Mouse (Mus musculus): ENCODE measurements around the gene Hbb-bh1. TPM values are rescaled to one million over a fixed set of nuclear protein-coding genes. Genes with fewer than 3 reads are reported as not detected.

Hbb-bh1 gene
- polyA plus RNA-seq (2015; fragmentation: Nextera tagmentation; extraction: Ambion mirVana), result 0.95 and 1.4 TPM in 2 replicates

DNA sequence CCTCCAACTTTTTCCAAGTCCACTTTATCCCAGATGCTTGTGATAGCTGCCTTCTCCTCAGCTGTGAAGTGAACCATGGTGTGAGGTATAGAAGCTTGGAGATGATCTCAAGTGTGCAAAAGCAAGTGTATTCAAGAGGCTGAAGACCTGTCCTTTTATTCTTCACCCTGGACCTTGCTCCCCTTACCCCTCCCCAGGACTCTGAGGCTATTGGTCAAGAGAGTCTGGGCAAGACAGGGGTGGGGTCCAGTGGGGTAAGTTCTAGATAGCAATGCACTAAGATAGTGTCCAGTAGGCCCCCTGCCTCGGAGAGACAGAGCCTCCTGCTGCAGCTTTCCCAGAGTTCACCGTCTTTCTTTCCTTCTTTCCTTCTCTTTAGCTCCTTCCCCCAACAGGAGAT is at the start of gene Hbb-bh1:
Hbb-bh1 (minus strand) TSS at position 131 of the 400 bp plus-strand sequence.
- Histone ChIP-seq H3K4me1 (ENCODE audit: control insufficient read depth, insufficient read depth, low read length) (no peaks in the 10 kb centered on the region), H3K4me3 (replicated peaks; ENCODE audit: low read length) (no peak within 1 kb of the TSS), H3K4me2 (ENCODE audit: low read depth, low read length) (no peak within 1 kb of the TSS), H3K27ac (ENCODE audit: low read length) (no peak within 1 kb of the TSS), H3K27me3 (ENCODE audit: control insufficient read depth, insufficient read depth, low read length) (no peaks in the 10 kb centered on the region), H3K36me3 (ENCODE audit: control insufficient read depth, insufficient read depth, low read length) (no peaks in the 10 kb centered on the region), H3K9ac (ENCODE audit: low read length) (no peak within 1 kb of the TSS), H3K9me3 (replicated peaks; ENCODE audit: control insufficient read depth, low read length) (no peaks in the 10 kb centered on the region)
- ATAC-seq (ENCODE audit: insufficient read depth, low FRiP score), result no peak
- WGBS, result 69% methylated on average over 2 of the region's 2 CpGs

DNA sequence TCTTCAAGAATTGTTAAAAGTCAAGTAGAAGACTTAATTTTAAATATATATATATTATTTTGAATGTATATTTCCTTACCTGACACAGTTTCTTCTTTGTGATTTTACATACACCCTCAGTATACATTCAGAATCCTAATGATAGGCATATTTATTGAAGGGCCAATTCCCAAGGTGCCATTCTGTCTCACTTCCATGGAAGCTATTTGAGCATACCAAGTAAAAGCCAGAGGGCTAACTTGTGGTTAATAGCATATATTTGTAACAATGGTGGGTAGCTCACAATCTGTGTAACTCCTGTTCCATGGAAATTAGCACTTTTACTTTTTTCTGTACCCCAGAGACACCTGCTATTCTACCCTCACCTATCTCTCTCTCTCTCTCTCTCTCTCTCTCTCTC is 43.2 kb upstream of the Hbb-bh1 start, which contains the start of gene Olfr66:
Olfr66 (minus strand) TSS at position 101 of the 400 bp plus-strand sequence.
- Histone ChIP-seq H3K4me1 (ENCODE audit: control insufficient read depth, insufficient read depth, low read length) (no peaks in the 10 kb centered on the region), H3K27me3 (ENCODE audit: control insufficient read depth, insufficient read depth, low read length) (no peaks in the 10 kb centered on the region), H3K9ac (ENCODE audit: low read length) (no peak within 1 kb of the TSS), H3K27ac (ENCODE audit: low read length) (no peak within 1 kb of the TSS), H3K9me3 (replicated peaks; ENCODE audit: control insufficient read depth, low read length) (no peaks in the 10 kb centered on the region), H3K4me3 (replicated peaks; ENCODE audit: low read length) (no peak within 1 kb of the TSS), H3K36me3 (ENCODE audit: control insufficient read depth, insufficient read depth, low read length) (no peaks in the 10 kb centered on the region), H3K4me2 (ENCODE audit: low read depth, low read length) (no peak within 1 kb of the TSS)
- ATAC-seq (ENCODE audit: insufficient read depth, low FRiP score), result no peak

DNA sequence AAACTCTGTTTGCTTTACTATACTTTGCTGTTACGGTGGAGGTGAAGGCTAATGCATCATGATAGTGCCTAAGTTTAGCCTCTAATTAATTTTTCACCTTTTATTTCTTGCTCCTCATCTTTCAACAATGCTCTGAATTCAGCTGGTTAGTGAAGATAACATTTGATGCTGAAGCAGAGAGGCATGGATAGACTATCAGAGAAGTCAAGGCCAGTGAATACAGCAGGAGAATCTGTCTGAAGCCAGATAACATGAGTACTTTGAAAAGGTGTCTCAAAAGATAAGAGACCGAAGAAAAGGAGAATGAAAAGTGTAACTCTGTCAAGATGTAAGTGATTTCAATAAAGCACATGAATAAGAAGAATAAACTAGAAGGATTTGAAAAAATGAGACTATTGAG is 34.1 kb upstream of the Hbb-bh1 start:
- Histone ChIP-seq H3K36me3 (ENCODE audit: control insufficient read depth, insufficient read depth, low read length) (no peaks in the 10 kb centered on the region), H3K4me1 (ENCODE audit: control insufficient read depth, insufficient read depth, low read length) (no peaks in the 10 kb centered on the region), H3K27ac (ENCODE audit: low read length) (no peak overlapping the region), H3K9ac (ENCODE audit: low read length) (no peak overlapping the region), H3K4me3 (replicated peaks; ENCODE audit: low read length) (no peak overlapping the region), H3K27me3 (ENCODE audit: control insufficient read depth, insufficient read depth, low read length) (no peaks in the 10 kb centered on the region), H3K9me3 (replicated peaks; ENCODE audit: control insufficient read depth, low read length) (no peaks in the 10 kb centered on the region), H3K4me2 (ENCODE audit: low read depth, low read length) (no peak overlapping the region)
- WGBS, result 69% methylated on average over 2 of the region's 2 CpGs
- no peak for ATAC-seq (ENCODE audit: insufficient read depth, low FRiP score)

DNA sequence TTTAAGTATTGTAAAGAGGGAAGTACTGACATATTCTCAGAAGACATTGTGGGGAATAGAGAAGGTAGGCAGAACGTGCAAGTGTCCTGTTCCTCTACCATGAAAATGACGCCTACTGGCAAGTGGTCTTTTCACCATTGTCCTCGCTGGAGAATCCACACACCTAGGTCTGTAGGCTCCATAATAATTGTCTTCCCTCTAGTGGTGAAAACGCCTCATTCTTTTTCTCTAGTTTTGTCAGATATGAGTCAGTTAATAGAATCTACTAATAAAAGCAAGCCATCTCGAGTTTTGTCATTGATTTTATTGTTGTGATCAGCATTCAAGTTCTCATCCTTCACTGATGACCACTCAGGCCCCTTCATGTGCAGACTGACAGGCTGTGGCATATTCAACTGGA is 31.5 kb upstream of the Hbb-bh1 start:
- H3K27ac ChIP-seq (ENCODE audit: low read length), result no peak overlapping the region
- H3K27me3 ChIP-seq (ENCODE audit: control insufficient read depth, insufficient read depth, low read length), result no peaks in the 10 kb centered on the region
- no peak for ATAC-seq (ENCODE audit: insufficient read depth, low FRiP score)
- H3K4me1 ChIP-seq (ENCODE audit: control insufficient read depth, insufficient read depth, low read length), result no peaks in the 10 kb centered on the region
- no peaks in the 10 kb centered on the region for H3K9me3 ChIP-seq (replicated peaks; ENCODE audit: control insufficient read depth, low read length)
- WGBS, result 45% methylated on average over 5 of the region's 5 CpGs
- no peaks in the 10 kb centered on the region for H3K36me3 ChIP-seq (ENCODE audit: control insufficient read depth, insufficient read depth, low read length)
- H3K4me2 ChIP-seq (ENCODE audit: low read depth, low read length), result no peak overlapping the region
- no peak overlapping the region for H3K4me3 ChIP-seq (replicated peaks; ENCODE audit: low read length)
- H3K9ac ChIP-seq (ENCODE audit: low read length), result no peak overlapping the region

DNA sequence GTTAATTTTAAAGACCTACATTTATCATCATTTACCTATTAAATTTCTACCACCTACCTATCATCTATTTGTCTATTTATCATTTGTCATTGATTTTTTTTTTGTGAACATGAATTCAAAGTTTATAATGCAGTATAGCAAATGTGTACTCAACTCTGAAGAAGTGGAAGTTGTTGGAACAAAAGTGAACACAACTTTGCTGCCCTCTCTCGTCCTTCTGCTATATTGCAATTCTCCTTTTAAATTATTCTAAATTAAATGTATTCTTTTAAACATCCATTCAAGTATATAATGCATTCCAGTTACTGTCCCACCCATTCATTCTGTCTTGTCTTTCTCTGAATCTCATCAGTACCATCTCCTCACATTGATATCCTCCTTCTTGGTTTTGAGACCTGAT is 30.1 kb upstream of the Hbb-bh1 start:
- no peaks in the 10 kb centered on the region for H3K4me1 ChIP-seq (ENCODE audit: control insufficient read depth, insufficient read depth, low read length)
- H3K9ac ChIP-seq (ENCODE audit: low read length), result no peak overlapping the region
- H3K36me3 ChIP-seq (ENCODE audit: control insufficient read depth, insufficient read depth, low read length), result no peaks in the 10 kb centered on the region
- WGBS, result 2% methylated on average over 1 of the region's 1 CpGs
- no peak for ATAC-seq (ENCODE audit: insufficient read depth, low FRiP score)
- H3K4me2 ChIP-seq (ENCODE audit: low read depth, low read length), result no peak overlapping the region
- H3K27ac ChIP-seq (ENCODE audit: low read length), result no peak overlapping the region
- H3K4me3 ChIP-seq (replicated peaks; ENCODE audit: low read length), result no peak overlapping the region
- H3K27me3 ChIP-seq (ENCODE audit: control insufficient read depth, insufficient read depth, low read length), result no peaks in the 10 kb centered on the region
- H3K9me3 ChIP-seq (replicated peaks; ENCODE audit: control insufficient read depth, low read length), result no peaks in the 10 kb centered on the region

DNA sequence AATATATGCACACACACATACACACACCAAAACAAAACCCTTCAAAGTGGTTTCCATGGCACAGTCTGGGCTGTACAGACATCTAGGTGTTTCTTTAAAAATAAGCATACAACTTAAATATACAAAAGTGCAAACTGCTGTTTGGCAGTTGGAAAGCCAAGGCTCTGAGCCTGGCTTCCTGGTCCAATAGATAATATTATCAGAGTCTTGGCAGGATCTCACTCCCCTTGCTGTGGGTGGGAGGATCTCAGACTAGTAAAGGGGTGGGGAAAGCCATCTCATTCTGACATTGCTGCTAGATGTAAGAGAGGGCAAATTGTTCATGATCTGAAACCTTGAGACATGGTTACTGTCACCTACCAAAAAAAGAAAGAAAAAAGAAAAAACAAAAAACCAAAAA is 27.7 kb upstream of the Hbb-bh1 start:
- Histone ChIP-seq H3K36me3 (ENCODE audit: control insufficient read depth, insufficient read depth, low read length) (no peaks in the 10 kb centered on the region), H3K4me1 (ENCODE audit: control insufficient read depth, insufficient read depth, low read length) (no peaks in the 10 kb centered on the region), H3K4me3 (replicated peaks; ENCODE audit: low read length) (no peak overlapping the region), H3K27ac (ENCODE audit: low read length) (no peak overlapping the region), H3K4me2 (ENCODE audit: low read depth, low read length) (no peak overlapping the region), H3K9me3 (replicated peaks; ENCODE audit: control insufficient read depth, low read length) (no peaks in the 10 kb centered on the region), H3K9ac (ENCODE audit: low read length) (no peak overlapping the region), H3K27me3 (ENCODE audit: control insufficient read depth, insufficient read depth, low read length) (no peaks in the 10 kb centered on the region)
- ATAC-seq (ENCODE audit: insufficient read depth, low FRiP score), result 0 out of 2 replicates have a peak, but pooled peaks have one; percentile 47

DNA sequence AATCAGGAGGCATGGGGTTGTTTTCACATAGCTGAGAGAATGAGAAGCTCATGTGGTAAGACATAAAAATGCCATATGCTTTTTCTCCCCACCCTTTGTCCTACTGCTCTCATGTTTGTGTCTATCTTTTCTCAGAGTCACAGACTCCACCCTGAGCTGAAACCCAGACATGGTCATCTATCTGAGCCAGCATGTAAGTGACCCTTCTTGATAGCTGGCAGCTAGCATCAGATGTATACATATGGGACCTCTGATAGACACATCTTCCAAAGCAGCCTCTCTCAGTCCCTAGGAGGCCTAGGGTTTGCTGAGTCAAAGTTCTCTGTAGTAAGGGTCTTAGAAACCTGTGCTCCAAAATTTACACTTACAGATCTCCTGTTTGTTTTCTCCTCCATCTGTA is 22.8 kb upstream of the Hbb-bh1 start:
- no peaks in the 10 kb centered on the region for H3K4me1 ChIP-seq (ENCODE audit: control insufficient read depth, insufficient read depth, low read length)
- no peaks in the 10 kb centered on the region for H3K9me3 ChIP-seq (replicated peaks; ENCODE audit: control insufficient read depth, low read length)
- no peak overlapping the region for H3K27ac ChIP-seq (ENCODE audit: low read length)
- no peaks in the 10 kb centered on the region for H3K27me3 ChIP-seq (ENCODE audit: control insufficient read depth, insufficient read depth, low read length)
- no peak overlapping the region for H3K4me3 ChIP-seq (replicated peaks; ENCODE audit: low read length)
- H3K4me2 ChIP-seq (ENCODE audit: low read depth, low read length), result no peak overlapping the region
- peak; percentile 73 for ATAC-seq (ENCODE audit: insufficient read depth, low FRiP score)
- no peaks in the 10 kb centered on the region for H3K36me3 ChIP-seq (ENCODE audit: control insufficient read depth, insufficient read depth, low read length)
- H3K9ac ChIP-seq (ENCODE audit: low read length), result no peak overlapping the region

DNA sequence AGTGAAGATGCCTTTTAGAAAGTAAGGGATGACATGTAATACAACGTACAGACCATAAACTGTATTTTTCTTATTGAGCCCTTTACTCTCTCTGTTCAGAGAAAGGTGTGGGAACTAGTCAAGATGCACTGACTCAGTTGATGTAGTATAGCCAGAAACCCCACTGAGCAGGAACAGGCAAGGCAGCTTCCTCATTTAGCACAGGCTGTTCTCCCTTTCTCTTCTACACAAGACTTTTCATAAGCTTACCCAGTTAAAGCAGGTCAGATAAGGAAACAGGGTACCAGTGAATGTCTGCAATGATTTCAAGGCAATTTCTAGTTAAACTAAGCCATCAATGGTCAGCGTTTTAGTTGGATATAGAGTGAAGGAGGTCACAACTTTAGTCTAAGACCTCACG is 18.6 kb upstream of the Hbb-bh1 start:
- Histone ChIP-seq H3K4me1 (ENCODE audit: control insufficient read depth, insufficient read depth, low read length) (no peaks in the 10 kb centered on the region), H3K9me3 (replicated peaks; ENCODE audit: control insufficient read depth, low read length) (no peaks in the 10 kb centered on the region), H3K27me3 (ENCODE audit: control insufficient read depth, insufficient read depth, low read length) (no peaks in the 10 kb centered on the region), H3K27ac (ENCODE audit: low read length) (no peak overlapping the region), H3K36me3 (ENCODE audit: control insufficient read depth, insufficient read depth, low read length) (no peaks in the 10 kb centered on the region), H3K4me3 (replicated peaks; ENCODE audit: low read length) (no peak overlapping the region), H3K4me2 (ENCODE audit: low read depth, low read length) (no peak overlapping the region), H3K9ac (ENCODE audit: low read length) (no peak overlapping the region)
- 81% methylated on average over 3 of the region's 3 CpGs for WGBS
- ATAC-seq (ENCODE audit: insufficient read depth, low FRiP score), result no peak

DNA sequence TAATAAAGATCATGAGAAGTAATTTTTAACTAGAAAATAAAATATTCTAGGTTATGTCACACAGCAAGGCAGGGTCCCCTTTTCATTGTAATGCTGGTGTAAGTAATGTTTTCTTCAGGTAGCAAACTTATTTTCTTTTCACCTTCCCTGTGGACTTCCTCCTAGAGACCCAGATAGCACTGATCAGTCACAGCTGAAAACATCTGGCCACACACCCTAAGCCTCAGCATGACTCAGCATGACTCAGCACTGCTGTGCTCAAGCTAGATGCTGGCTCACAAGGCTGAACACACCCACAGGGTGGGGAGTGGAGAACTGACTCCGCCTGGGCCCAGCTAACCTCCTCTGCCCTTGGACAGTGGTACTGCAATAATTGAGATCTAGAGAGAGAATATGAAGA is 17.9 kb upstream of the Hbb-bh1 start:
- no peaks in the 10 kb centered on the region for H3K4me1 ChIP-seq (ENCODE audit: control insufficient read depth, insufficient read depth, low read length)
- no peaks in the 10 kb centered on the region for H3K36me3 ChIP-seq (ENCODE audit: control insufficient read depth, insufficient read depth, low read length)
- 21% methylated on average over 1 of the region's 1 CpGs for WGBS
- H3K4me3 ChIP-seq (replicated peaks; ENCODE audit: low read length), result no peak overlapping the region
- H3K27ac ChIP-seq (ENCODE audit: low read length), result no peak overlapping the region
- no peaks in the 10 kb centered on the region for H3K27me3 ChIP-seq (ENCODE audit: control insufficient read depth, insufficient read depth, low read length)
- H3K9ac ChIP-seq (ENCODE audit: low read length), result no peak overlapping the region
- peak; percentile 90 for ATAC-seq (ENCODE audit: insufficient read depth, low FRiP score)
- H3K9me3 ChIP-seq (replicated peaks; ENCODE audit: control insufficient read depth, low read length), result no peaks in the 10 kb centered on the region
- no peak overlapping the region for H3K4me2 ChIP-seq (ENCODE audit: low read depth, low read length)

DNA sequence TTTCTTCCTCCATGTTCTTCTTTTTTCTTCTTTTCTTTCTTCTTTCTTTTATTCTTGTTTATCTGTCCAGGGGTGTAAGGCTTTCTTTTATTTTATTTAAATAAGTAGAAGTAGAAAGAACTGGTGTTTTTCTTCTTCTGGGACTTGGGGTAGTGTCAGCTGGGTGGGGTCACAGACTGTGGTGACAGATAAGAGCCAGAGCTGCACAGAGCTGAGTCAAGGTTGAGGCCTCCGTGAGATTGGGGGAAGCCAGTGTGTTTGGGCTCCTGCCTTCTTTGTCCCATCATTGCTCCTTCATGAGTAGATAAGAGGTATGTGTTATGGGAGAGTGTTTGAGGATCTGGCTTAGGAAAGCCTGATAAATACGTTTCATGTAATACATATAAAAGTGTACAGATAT is 16.1 kb upstream of the Hbb-bh1 start:
- Histone ChIP-seq H3K4me1 (ENCODE audit: control insufficient read depth, insufficient read depth, low read length) (no peaks in the 10 kb centered on the region), H3K27me3 (ENCODE audit: control insufficient read depth, insufficient read depth, low read length) (no peaks in the 10 kb centered on the region), H3K4me2 (ENCODE audit: low read depth, low read length) (no peak overlapping the region), H3K4me3 (replicated peaks; ENCODE audit: low read length) (no peak overlapping the region), H3K9me3 (replicated peaks; ENCODE audit: control insufficient read depth, low read length) (no peaks in the 10 kb centered on the region), H3K9ac (ENCODE audit: low read length) (no peak overlapping the region), H3K36me3 (ENCODE audit: control insufficient read depth, insufficient read depth, low read length) (no peaks in the 10 kb centered on the region), H3K27ac (ENCODE audit: low read length) (no peak overlapping the region)
- peak; percentile 82 for ATAC-seq (ENCODE audit: insufficient read depth, low FRiP score)
- WGBS, result 53% methylated on average over 2 of the region's 2 CpGs

Measured in stomach, embryonic 16.5 days (tissue).